Mouse (Mus musculus): ENCODE data around the gene Lmod2.

Lmod2 gene

DNA sequence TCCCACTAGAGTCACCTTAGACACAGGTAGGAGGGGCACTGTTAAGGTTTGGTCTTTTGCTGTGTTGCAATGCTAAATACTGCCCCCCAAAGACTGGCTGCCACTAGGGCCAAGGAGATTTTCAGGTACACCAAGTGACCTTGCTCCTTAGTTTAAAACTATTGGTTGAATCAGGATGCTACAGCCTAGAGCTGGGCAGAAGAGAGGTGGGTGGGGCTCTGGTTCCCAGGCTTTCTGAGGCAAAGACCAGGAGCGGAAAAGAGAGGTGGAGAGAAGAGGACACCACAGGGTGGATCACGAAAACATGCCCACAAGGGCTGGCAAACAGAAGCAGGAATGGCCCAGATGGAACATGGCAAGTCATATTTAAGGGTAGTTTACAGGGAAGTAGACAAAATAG is 44.6 kb downstream of the Lmod2 start:
- no peak for DNase-seq (ENCODE audit: low read depth, low spot score)

DNA sequence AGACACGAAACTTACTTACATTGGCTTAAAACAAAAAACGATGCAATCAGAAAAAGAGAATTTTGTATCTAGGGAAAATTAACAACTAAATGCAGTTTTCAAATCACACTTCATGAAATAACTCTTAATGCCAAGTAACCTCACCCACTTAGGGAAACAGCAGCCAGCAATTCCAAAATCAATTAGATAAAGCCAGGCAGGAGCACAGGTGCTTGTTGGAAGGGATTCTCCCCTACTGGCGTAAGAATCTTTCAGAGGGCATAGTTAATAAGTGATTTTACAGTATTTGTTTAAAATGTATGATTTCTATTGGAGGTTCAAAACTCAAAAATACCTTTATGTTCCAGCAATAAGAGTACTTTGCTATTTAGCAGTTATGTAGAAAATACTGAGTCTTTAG is 45.4 kb downstream of the Lmod2 start:
- no peak for DNase-seq (ENCODE audit: low read depth, low spot score)

DNA sequence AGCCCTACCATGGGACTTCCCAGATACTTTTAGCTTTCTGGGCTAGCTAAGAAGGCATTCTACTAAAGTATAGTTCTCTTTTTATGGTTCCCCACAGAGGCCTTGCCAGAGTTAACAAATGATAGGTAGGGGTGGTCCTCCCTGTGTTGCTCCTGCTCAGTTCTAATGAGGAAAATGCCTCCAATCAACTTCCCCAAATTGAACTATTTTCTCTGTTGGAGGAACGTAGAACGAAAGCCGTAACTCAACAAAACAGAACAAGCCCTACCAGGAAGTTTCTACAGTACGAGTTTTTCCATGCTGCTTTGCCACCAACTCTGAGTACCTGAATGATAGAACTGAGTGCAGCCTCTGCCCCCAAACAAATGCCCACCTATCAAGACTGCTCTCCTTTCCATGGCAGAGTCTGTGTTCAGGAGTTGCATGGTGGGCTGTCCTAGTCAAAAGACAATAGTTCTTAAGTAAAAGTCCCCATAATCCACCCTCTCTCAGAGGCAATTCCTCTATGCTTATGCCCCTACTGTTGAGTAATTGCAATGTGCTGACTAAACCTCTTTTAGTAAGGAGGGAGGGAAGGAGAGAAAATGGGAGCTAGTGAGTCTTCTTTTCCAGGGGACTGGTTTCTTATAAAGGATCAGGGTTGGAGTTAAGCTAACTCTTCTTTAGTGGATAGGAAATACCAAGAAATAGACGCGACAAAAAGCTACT is 47.9 kb downstream of the Lmod2 start:
- DNase-seq (ENCODE audit: low read depth, low spot score): no peak

DNA sequence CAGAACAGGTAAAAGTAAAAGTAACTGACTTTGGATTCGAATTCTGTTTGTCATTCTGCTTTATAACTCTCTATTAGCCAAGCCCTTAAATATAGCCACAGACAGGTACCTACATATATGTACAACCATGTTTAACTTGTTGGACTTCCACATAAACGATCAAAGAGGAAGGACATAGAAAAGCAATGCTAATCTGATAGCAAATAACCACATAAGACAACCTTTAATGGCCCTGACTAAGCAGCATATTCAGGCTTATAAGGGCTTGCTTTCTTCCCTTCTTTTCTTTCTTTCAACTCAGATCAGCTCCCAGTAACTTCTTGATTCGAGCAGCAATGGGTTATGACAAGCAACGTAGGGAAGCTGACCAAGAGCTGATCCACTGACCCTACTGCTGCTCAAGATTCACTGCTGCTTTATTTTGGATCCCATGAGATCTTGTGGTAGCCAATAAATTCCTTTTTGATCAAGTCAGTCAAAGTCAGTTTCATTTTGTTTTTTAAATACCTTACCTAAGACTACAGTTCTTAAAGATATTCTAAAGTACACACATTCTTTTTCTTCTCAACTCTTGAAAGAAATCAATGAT is 49.6 kb downstream of the Lmod2 start:
- no peak for DNase-seq (ENCODE audit: low read depth, low spot score)

DNA sequence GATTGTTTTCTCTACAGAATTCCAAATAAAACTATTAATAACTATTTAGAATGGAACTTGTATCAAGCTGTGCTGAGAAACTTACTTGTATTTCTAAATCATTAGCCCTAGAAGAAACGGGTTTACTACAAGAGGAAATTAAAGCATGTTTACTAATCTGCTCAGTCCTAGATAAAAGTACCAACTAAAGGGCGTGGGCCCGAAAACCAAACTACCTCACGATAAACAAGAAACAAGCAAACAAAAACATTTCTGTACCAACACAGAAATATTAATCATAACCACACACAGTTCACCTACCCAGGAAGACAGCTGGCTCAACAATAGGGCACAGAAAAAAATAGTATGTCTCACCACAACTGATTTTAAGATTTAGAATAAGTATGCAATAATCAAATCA is 50.8 kb downstream of the Lmod2 start:
- DNase-seq (ENCODE audit: low read depth, low spot score): no peak

DNA sequence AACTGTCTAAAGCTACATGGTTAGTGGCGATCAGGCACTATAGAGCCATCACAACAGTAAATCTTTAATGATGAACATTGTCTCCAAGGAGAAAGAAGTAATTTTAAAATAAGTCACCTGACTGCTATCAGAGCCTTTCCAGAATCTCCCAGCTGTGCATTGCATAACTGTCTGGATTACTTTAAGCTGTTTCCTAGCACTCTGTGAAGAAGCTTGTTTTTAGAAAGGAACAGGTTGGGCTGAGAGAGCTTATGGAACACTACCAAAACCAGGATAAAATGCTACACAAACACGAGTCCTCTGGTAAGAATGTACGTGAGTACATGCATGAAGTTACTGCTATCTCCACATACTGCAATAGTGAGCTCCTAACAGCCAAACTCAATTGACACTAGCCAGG is 53.2 kb downstream of the Lmod2 start:
- DNase-seq (ENCODE audit: low read depth, low spot score): no peak

DNA sequence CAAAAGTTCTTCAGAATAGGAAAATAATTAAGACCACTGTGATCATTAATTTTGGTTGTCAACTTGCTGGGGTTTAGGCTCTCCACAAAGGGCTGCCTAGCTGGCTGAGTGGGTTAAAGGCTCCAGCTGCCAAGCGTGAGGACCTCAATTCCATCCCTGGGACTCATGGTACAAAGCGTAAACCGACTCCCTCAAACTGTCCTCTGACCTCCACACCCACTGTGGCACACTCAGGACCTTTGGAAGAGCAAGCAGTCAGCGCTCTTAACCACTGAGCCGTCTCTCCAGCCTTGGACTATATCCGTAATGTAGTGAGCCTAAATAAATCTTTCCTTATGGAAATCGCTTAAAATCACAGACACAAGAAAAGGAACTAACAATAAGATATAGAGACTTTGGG is 54.0 kb downstream of the Lmod2 start:
- no peak for DNase-seq (ENCODE audit: low read depth, low spot score)

Data from skeletal muscle tissue, adult 2 months (tissue).